Mouse (Mus musculus) midbrain, embryonic 12.5 days (tissue): ENCODE results near the gene Prr27. TPM values are rescaled to one million over a fixed set of nuclear protein-coding genes. Genes with fewer than 3 reads are reported as not detected.

Source experiments
- ATAC-seq: fragments of 200-750 bp; cut with Nextera tagmentation; 2 replicates; pipeline ENCODE4 v1.8.0; 2017; ENCODE audit warnings: low read depth, moderate TSS enrichment, moderate library complexity; ENCODE audit not compliant: low FRiP score
- H3K27ac ChIP-seq: fragments of 300-500 bp; sonication (generic); replicated peaks from 2 replicates; pipeline ENCODE4 v1.5.1; 2016; ENCODE audit warnings: mild to moderate bottlenecking
- H3K27me3 ChIP-seq: fragments of 300-500 bp; sonication (generic); 2 replicates; pipeline ENCODE4 v1.6.1; 2016; ENCODE audit warnings: mild to moderate bottlenecking
- H3K36me3 ChIP-seq: fragments of 300-500 bp; sonication (generic); 2 replicates; pipeline ENCODE4 v1.6.1; 2016
- H3K4me1 ChIP-seq: fragments of 300-500 bp; sonication (generic); 2 replicates; pipeline ENCODE4 v1.6.1; 2016
- H3K4me2 ChIP-seq: fragments of 300-500 bp; sonication (generic); replicated peaks from 2 replicates; pipeline ENCODE4 v1.6.1; 2016; ENCODE audit warnings: mild to moderate bottlenecking, moderate library complexity
- H3K4me3 ChIP-seq: fragments of 300-500 bp; sonication (generic); 2 replicates; pipeline ENCODE4 v1.5.1; 2016; ENCODE audit warnings: mild to moderate bottlenecking
- H3K9ac ChIP-seq: fragments of 300-500 bp; sonication (generic); replicated peaks from 2 replicates; pipeline ENCODE4 v1.6.1; 2016; ENCODE audit warnings: mild to moderate bottlenecking, moderate library complexity
- H3K9me3 ChIP-seq: fragments of 300-500 bp; sonication (generic); 2 replicates; pipeline ENCODE4 v1.6.1; 2016; ENCODE audit warnings: mild to moderate bottlenecking
- WGBS: fragments of 180-500 bp; shearing (Covaris S2); methylation state at CpG from one replicate; pipeline ENCODE4 v1.1.7; 2016; 5-methylcytosine and 5-hydroxymethylcytosine counted together
- polyA plus RNA-seq: library from polyadenylated mRNA; unstranded; fragments of >200 nt; fragmentation: Nextera tagmentation; extraction: Ambion mirVana; gene quantifications from 2 replicates; pipeline ENCODE4 v1.2.1, GENCODE M21; 2016

Prr27 gene
- not detected in 2 replicates for polyA plus RNA-seq

DNA sequence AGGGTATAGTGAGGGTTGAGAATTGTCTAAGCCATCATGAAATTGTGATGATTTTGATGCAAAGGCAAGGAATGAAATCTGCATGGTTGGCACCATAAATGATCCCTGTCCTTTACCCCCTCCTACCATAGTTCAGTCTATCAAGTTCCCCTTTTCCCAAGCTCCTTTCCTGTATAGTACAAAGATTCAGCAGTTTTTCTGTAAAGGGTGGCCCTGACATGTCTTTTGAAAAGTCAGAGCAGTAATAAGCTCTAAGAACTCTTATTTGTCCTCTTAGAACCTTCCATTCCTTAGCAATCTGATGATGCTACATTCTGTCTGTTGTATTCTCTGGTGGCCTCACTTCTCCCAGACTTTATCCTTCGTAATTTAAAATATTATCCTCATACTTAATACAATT, at the start of gene Prr27:
Gene Prr27 (plus strand): TSS at position 301 of the 400 bp plus-strand sequence.
- Histone ChIP-seq H3K4me3 (no peak within 1 kb of the TSS), H3K9me3 (no peaks in the 10 kb centered on the region), H3K4me1 (no peaks in the 10 kb centered on the region), H3K36me3 (no peaks in the 10 kb centered on the region), H3K27ac (no peak within 1 kb of the TSS), H3K9ac (no peak within 1 kb of the TSS), H3K27me3 (no peaks in the 10 kb centered on the region), H3K4me2 (no peak within 1 kb of the TSS)
- ATAC-seq: no peak
- WGBS: 81% methylated on average over 1 of the region's 1 CpGs

DNA sequence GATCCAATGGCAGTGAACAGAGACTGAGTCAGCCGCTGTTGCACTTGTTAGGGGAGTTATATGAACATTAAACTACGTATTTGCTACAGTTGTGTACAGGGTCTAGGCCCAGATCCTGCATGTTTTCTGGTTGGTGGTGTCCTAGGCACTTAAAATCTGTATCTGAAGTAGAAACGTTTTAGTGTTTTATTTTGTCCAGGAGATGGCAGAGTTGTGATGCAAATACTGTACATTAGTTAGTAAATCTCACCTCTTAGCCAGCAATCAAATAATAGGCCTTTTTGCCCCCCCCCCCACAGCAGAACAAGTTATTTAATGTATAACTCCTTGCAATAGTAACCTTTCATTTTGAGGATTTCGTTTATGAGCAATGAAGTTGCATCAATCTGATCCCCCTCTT, 42.8 kb upstream of the Prr27 start:
- Histone ChIP-seq H3K27ac (no peak overlapping the region), H3K4me2 (no peak overlapping the region), H3K4me3 (no peak overlapping the region), H3K4me1 (no peaks in the 10 kb centered on the region), H3K9me3 (no peaks in the 10 kb centered on the region), H3K9ac (no peak overlapping the region), H3K27me3 (no peaks in the 10 kb centered on the region), H3K36me3 (no peaks in the 10 kb centered on the region)
- ATAC-seq: no peak
- 62% methylated on average over 4 of the region's 4 CpGs for WGBS

DNA sequence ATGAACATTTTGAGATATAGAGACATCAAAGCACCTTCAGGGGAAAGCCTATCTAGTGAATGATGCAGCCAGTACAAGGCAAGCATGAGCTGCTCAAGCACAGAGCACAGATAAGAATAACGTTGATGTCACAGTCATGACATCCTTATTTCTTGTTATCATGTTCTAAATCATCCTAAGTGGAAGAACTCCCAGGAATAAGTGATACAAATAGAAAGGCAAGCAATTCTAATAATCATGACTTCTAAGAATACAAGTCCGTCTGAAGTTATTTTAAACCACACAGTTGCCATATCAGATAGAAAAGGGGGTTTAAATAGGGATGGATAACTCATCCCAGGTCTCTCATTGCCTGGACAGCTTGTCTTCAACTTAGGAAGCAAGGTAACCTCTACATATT, 17.7 kb upstream of the Prr27 start, which contains the start of gene Csn1s2b:
Gene Csn1s2b (plus strand): TSS at position 301 of the 400 bp plus-strand sequence.
- H3K9ac ChIP-seq: no peak within 1 kb of the TSS
- no peaks in the 10 kb centered on the region for H3K9me3 ChIP-seq
- H3K27me3 ChIP-seq: no peaks in the 10 kb centered on the region
- H3K4me1 ChIP-seq: no peaks in the 10 kb centered on the region
- no peaks in the 10 kb centered on the region for H3K36me3 ChIP-seq
- 78% methylated on average over 2 of the region's 2 CpGs for WGBS
- H3K4me3 ChIP-seq: no peak within 1 kb of the TSS
- no peak for ATAC-seq
- H3K4me2 ChIP-seq: no peak within 1 kb of the TSS
- no peak within 1 kb of the TSS for H3K27ac ChIP-seq

DNA sequence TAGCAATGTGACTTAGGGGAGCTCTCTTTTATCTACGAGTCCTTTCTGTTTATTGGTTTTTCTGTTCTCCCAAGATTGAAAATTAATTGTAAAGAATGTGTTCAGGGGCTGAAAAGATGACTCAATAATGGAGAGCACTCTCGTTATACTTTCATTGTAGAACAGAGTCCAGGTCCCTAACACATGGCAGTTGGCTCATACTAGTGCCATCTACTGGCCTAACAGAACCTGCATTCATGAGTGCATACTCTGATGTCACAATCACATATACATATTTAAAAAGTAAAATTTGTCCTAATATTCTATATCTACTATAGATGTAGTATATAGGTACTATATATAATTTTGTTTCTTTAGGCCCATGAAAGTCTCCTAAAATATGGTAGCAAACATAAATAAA, 16.2 kb upstream of the Prr27 start:
- no peaks in the 10 kb centered on the region for H3K36me3 ChIP-seq
- H3K4me1 ChIP-seq: no peaks in the 10 kb centered on the region
- no peak overlapping the region for H3K9ac ChIP-seq
- H3K4me2 ChIP-seq: no peak overlapping the region
- no peaks in the 10 kb centered on the region for H3K9me3 ChIP-seq
- ATAC-seq: no peak
- H3K27ac ChIP-seq: no peak overlapping the region
- H3K4me3 ChIP-seq: no peak overlapping the region
- no peaks in the 10 kb centered on the region for H3K27me3 ChIP-seq
- 73% methylated on average over 2 of the region's 2 CpGs for WGBS

DNA sequence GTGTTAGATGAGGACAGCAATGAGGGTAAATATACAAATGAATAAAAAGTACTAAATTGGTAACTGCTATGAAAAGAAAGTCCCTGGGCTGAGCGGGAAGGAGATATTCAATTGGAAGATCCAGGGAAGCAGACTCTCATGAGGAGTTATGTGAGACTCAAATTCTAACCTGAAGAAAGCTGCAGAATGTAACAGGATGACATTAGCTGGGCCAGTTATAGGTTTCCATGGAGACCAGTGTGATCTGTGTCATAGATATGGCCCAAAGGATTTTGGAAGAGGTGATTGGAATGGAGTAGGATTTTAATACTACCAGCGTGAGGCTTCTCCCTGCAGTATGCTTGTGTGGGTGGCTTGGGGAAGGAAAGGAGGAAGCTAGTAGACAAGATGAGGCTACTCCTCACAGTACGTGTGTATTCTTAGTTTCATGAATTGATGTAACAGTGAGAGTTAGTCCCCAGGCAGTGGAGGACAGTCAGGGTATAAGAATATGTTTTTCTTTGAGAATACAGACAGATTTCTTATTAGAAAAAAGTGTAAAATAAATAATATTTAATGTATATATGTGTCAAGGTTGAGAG, 29.7 kb downstream of the Prr27 start:
- Histone ChIP-seq H3K9me3 (no peaks in the 10 kb centered on the region), H3K4me1 (no peaks in the 10 kb centered on the region), H3K4me2 (no peak overlapping the region), H3K27ac (no peak overlapping the region), H3K4me3 (no peak overlapping the region), H3K27me3 (no peaks in the 10 kb centered on the region), H3K36me3 (no peaks in the 10 kb centered on the region), H3K9ac (no peak overlapping the region)
- ATAC-seq: no peak
- 76% methylated on average over 3 of the region's 3 CpGs for WGBS

DNA sequence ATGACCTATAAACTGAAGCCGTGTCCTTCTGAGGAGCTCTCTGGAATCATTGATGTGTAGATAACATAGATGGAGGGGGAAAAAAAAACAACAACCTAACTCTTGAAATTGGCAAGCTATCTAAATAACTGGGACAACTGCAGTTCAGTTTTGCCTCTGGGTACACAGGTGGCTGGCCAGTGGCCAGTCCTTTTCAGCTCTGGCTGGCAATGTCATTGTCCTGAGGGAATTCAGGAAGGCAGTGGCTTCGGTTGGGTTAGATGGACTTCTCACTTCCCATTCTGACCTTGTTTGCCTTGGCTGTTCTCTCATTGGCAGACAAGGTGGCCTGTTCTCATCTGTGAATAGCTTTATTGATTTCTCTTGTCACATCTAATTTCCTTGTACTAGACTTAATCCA, 44.6 kb downstream of the Prr27 start:
- H3K27ac ChIP-seq: no peak overlapping the region
- 70% methylated on average over 2 of the region's 2 CpGs for WGBS
- H3K4me2 ChIP-seq: no peak overlapping the region
- no peak overlapping the region for H3K9ac ChIP-seq
- H3K4me3 ChIP-seq: no peak overlapping the region
- H3K9me3 ChIP-seq: no peaks in the 10 kb centered on the region
- no peaks in the 10 kb centered on the region for H3K27me3 ChIP-seq
- H3K36me3 ChIP-seq: no peaks in the 10 kb centered on the region
- H3K4me1 ChIP-seq: no peaks in the 10 kb centered on the region
- ATAC-seq: no peak

DNA sequence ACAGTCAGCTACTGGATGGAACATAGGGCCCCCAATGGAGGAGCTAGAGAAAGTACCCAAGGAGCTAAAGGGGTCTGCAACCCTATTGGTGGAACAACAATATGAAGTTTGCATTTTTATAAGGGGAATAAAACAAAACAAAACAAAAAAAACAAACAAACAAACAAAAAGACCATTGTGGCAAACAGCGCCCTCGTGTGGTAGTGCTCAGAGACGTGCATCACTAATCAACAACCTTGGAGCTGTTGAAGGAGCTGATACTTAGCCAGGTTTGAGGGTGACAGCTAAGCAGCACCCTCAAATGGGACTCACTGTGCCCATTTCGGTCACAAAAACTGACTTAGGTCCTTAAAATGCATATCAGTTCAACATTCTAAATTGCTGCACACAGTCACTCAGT, 45.9 kb downstream of the Prr27 start:
- H3K27me3 ChIP-seq: no peaks in the 10 kb centered on the region
- 32% methylated on average over 4 of the region's 4 CpGs for WGBS

DNA sequence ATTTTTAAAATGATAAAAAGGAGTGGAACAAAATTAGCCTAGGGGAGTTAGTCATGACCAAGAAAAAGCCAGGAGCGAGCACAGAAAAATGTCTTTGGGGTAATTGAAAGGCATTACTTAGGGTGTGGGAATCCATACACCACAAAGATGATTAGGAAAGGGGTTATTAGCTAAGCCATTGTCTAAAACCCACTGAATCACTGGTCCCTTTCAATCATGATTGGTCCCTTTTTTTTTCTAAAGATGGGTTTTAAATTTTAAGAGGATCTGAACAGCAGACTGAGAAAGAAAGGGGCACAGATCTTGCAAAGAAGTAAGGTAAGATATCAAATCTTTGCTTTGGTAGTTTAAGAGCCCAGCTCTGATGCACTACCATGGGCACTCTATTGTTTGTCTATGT, 59.2 kb downstream of the Prr27 start, which contains the start of gene Odam:
Gene Odam (plus strand): TSS at position 301 of the 400 bp plus-strand sequence.
- Histone ChIP-seq H3K4me1 (no peaks in the 10 kb centered on the region), H3K4me3 (no peak within 1 kb of the TSS), H3K27ac (no peak within 1 kb of the TSS), H3K9me3 (no peaks in the 10 kb centered on the region), H3K9ac (no peak within 1 kb of the TSS), H3K27me3 (no peaks in the 10 kb centered on the region), H3K36me3 (no peaks in the 10 kb centered on the region), H3K4me2 (no peak within 1 kb of the TSS)
- WGBS: 77% methylated on average over 1 of the region's 1 CpGs
- ATAC-seq: no peak

More for the DNA sequence above, 45.9 kb downstream of the Prr27 start:
- Histone ChIP-seq H3K9me3 (no peaks in the 10 kb centered on the region), H3K9ac (no peak overlapping the region), H3K4me3 (no peak overlapping the region), H3K4me1 (no peaks in the 10 kb centered on the region), H3K27ac (no peak overlapping the region), H3K4me2 (no peak overlapping the region), H3K36me3 (no peaks in the 10 kb centered on the region)
- ATAC-seq: no peak

Other genes starting within 250 kb of the Prr27 start
- not detected in 2 replicates for gene Sult1e1, start 234.1 kb upstream of the Prr27 start, polyA plus RNA-seq
- not detected in 2 replicates for gene Csn1s1, start 159.5 kb upstream of the Prr27 start, polyA plus RNA-seq
- gene Csn2, start 126.1 kb upstream of the Prr27 start, polyA plus RNA-seq: not detected in 2 replicates
- gene Csn1s2a, start 51.1 kb upstream of the Prr27 start, polyA plus RNA-seq: not detected in 2 replicates
- not detected in 2 replicates for gene Csn1s2b, start 17.6 kb upstream of the Prr27 start, polyA plus RNA-seq
- not detected in 2 replicates for gene Odam, start 59.3 kb downstream of the Prr27 start, polyA plus RNA-seq
- not detected in 2 replicates for gene Csn3, start 99.9 kb downstream of the Prr27 start, polyA plus RNA-seq
- gene 2310003L06Rik, start 143.8 kb downstream of the Prr27 start, polyA plus RNA-seq: not detected in 2 replicates
- not detected in 2 replicates for gene Gm28434, start 143.8 kb downstream of the Prr27 start, polyA plus RNA-seq
- gene Cabs1, start 153.8 kb downstream of the Prr27 start, polyA plus RNA-seq: not detected in 2 replicates
- not detected in 2 replicates for gene Smr3a, start 176.9 kb downstream of the Prr27 start, polyA plus RNA-seq